Mouse (Mus musculus): ENCODE data around the gene Plcb3.

The Plcb3 gene

DNA sequence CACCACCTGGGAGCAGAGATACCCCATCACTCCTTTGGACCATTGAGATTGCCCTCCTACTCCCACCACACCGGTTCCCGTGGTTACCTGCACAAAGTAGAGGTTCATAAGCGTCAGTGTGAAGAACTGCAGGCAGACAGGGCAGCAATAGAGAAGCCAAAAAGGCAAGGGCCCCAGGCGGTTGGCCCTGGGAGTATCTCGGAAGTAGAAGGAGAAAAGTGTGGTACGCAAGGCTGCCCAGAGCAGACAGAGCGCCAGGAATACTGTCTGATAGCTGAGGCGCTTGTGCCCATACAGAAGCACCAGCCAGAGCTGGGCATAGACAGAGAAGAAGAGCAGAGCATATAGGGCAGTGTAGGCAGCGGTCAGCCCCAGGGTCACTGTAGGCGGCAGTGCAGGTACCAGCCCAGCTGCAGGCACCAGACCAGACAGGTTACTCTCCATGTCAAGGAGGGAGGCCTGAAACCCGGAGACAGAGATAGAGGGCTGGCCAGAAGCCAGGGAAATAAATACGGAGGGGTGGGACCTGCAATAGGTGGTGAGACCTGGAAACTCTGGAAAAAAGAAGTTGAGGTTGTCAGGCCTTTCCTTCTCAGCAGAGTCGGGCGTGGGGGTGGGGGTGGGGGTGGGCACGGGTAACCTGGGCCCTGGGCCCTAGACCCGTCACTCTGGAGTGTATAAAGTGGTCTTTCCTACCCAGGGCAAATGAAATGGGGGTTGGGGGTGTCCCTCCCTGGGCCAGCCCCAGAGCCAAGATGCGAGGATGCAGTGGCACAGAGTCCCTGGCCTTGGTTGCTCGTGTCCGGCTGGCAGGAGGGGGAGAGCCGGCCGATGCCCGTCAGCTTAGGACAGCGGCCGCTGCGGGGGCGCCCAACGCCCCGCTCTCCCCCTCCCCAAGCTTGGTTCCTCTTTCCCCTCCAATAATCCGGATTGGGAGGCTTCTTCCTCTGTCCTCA lies 35.6 kb downstream of the Plcb3 start:
- DNase-seq (ENCODE audit: low read depth, low spot score) = no peak

DNA sequence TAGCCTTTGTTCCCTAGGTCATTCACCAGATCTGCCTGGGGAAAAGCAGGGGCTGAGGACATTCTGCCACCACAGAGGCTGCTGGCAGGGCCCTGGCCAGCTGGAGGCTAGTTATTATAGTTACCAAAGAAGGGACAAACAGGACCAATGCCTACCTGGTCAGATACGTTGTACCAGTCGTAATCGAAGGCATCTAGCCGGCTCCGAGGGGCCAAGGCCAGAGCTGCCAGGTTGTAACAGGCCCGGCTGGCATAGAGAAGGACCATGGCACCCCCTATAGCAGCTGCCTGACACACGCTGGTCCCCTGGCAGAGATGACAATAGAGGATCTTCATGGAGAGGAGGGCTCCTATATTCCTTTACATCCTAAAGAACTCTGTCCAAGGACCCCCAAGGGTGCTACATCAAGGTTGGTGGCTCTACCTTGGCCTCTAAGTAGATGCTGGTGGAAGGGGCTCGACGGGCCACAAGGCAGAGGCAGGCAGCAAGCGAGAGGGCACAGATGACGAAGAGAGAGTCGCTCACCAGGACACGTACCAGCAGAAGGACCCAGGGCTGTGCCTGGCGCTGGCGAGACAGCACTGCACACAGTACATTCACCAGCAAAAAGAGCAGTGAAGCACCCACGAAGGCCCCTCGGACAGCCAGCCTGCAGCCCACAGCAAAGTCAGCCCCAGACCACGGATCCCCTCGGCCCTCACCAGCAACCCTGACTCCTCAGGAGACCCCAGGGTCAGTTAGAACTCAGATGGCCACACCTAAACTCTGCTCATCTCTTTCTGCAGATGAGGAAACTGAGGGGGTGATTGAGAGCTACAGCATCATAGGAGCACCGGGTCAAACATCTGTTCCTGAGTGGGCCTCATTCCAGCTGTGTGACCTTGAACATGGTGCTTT lies 36.9 kb downstream of the Plcb3 start:
- no peak for DNase-seq (ENCODE audit: low read depth, low spot score)

DNA sequence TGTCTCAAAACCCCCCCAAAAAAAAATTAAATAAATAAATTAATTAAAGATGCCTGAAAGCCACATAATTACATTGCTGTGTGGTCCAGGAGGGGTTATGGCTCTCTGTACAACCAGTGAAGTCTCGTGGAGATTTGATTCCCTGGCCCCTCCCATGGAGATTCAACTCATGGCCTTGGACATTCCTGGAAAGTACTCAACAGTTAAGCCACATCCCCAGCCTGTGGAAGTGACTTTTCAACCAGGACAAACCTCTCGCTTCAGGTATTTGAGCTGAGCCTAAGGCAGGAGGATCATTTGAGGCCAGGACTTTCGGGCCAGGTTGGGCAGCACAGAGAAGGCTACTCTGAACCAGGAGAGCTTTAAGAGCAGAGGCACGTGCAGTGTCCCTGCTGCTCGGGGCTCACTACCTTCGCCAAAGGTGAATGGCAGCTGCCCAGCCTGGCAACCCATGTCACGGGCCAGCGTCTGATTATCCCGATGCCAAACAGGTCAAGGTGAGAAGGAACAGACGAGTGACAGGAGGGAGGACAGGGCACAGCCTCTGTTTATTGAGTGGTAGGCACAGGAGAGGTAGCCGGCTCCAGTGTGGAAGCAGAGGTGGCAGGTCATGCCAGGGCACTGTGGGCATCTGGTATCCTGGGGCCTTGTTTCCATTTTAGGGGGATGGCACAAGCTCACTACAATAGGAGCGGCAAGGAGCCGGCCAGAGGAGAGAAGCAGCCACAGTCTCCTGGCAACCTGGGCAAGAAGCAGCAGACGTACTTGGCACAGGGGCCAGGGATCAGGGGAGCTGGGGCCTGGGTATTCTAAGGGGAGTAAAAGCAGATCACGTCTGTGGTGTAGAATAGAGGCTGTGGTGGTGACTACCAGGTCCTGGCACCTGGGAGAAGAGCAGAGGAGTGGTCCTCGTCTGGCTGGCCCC lies 38.5 kb downstream of the Plcb3 start:
- DNase-seq (ENCODE audit: low read depth, low spot score) = no peak

DNA sequence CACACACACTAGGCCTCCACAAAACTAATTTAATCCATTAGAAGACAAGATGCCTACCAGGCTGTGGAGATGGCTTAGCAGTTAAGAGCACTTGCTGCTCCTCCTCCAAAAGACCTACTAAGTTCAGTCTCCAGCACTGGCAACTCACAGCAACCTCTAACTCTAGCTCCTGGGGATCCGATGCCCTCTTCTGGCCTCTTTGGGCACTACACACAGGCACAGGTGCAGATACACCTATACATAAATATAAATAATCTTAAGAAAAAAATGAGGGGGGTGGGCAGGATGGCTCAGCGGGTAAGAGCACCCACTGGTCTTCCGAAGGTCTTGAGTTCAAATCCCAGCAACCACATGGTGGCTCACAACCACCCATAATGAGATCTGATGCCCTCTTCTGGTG lies 40.0 kb downstream of the Plcb3 start:
- DNase-seq (ENCODE audit: low read depth, low spot score) = no peak

GRCm38 (mm10) chr19:6934195-6934977 lies 41.9 kb downstream of the Plcb3 start, which contains the start of gene Kcnk4:
TSS of gene Kcnk4 (minus strand) at chr19:6934515.
- DNase-seq (ENCODE audit: low read depth, low spot score) = no peak

GRCm38 (mm10) chr19:6933436-6934194 lies 42.7 kb downstream of the Plcb3 start:
- no peak for DNase-seq (ENCODE audit: low read depth, low spot score)

GRCm38 (mm10) chr19:6933102-6933435 lies 43.2 kb downstream of the Plcb3 start:
- DNase-seq (ENCODE audit: low read depth, low spot score) = no peak

GRCm38 (mm10) chr19:6932018-6932417 lies 44.3 kb downstream of the Plcb3 start:
- DNase-seq (ENCODE audit: low read depth, low spot score) = no peak

GRCm38 (mm10) chr19:6931002-6931401 lies 45.3 kb downstream of the Plcb3 start:
- DNase-seq (ENCODE audit: low read depth, low spot score) = no peak

- DNase-seq (ENCODE audit: low read depth, low spot score) = no peak
Measured at GRCm38 (mm10) chr19:6928080-6928479, 48.2 kb downstream of the Plcb3 start.

GRCm38 (mm10) chr19:6926559-6927255 lies 49.6 kb downstream of the Plcb3 start:
- no peak for DNase-seq (ENCODE audit: low read depth, low spot score)

- no peak for DNase-seq (ENCODE audit: low read depth, low spot score)
Measured at GRCm38 (mm10) chr19:6925611-6926329, 50.5 kb downstream of the Plcb3 start.

DNA sequence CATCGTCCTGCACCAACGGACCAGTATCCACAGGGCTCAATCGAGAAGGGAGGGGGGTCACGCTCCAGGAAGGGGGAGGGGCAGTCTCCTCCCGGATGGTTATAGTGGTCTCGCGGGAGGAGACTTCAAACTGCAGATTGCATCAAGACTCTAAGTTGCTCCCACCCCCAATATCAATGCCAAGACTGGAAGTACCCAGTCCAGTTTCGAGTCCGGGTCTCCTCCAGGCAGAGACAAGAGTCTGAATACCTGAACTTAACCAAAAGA lies 51.0 kb downstream of the Plcb3 start, which contains the start of gene Catsperz:
Gene Catsperz (minus strand): TSS at position 74 of the 267 bp plus-strand sequence.
- no peak for DNase-seq (ENCODE audit: low read depth, low spot score)

GRCm38 (mm10) chr19:6924461-6925306 lies 51.6 kb downstream of the Plcb3 start:
- DNase-seq (ENCODE audit: low read depth, low spot score) = no peak

DNA sequence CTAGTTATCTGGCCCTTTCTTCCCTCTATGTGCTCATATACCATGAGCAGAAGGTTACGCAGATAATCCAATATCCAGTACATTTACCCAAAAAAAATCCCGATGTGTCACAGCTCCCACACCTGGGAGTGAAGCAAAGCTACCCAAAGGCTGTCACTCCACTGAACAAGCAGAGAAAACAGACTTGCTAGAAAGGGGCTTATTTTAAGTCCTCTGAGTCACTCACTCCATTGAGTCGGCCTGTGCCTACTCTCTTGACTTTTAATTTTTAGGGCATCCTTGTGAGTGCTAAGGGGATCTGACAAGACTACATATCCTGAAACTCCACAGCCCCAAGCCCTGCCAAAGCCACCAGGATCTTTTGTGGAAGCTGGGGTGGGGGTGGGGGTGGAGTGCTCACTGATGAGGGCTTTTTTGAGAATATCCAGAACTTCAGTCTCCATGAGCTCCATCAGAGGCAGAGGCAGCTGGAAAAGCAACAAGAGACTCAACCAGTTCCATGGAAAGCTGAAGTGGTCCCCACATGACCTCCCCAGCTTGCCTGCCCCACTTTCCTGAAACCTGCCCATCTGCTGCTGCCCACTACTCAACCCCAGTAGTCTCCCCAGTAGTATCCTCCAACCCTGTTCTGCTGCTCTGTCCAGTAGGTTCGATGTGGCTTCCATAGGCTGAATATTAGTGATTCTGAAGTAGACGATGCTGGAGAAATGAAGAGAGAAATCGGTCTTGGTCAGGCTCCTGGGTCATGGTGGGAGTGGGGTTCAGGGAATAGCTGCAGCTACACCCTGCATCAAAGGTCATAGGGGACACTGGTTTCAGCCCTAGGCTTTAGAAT lies 53.2 kb downstream of the Plcb3 start:
- DNase-seq (ENCODE audit: low read depth, low spot score) = no peak

- DNase-seq (ENCODE audit: low read depth, low spot score) = peak; percentile 100
Measured at GRCm38 (mm10) chr19:6921647-6922567, 54.4 kb downstream of the Plcb3 start, which contains the start of gene Esrra. TSS of gene Esrra (minus strand) at chr19:6921813.

Data from skeletal muscle tissue, adult 2 months (tissue).